Mouse (Mus musculus): ENCODE measurements around the gene Smim4. TPM values are rescaled to one million over a fixed set of nuclear protein-coding genes. Genes with fewer than 3 reads are reported as not detected.

The Smim4 gene
- polyA plus RNA-seq (2012; rRNA removed): 54.8 and 60.7 TPM in 2 replicates

DNA sequence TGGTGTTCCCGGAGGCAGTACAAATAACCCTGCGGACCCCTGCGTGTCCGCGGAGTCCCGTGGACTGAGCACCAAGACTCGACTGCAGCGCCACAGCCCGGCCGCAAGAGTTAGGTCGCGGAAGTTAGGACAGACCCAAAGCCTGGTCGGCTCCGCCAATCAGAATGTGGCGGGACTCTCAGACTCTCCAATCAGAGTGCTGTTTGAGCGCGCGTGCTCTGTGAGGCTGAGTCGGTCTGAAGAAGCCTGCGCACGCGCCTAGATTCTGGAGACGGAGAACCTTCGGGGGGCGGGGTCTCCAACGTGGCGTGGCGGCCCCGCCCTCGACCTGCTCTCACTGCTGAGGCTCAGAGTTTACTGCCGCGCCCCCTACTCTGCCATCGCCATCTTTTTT, at the start of gene Smim4:
Gene Smim4, minus strand, starts transcription at position 131 of the 394 bp plus-strand sequence.

DNA sequence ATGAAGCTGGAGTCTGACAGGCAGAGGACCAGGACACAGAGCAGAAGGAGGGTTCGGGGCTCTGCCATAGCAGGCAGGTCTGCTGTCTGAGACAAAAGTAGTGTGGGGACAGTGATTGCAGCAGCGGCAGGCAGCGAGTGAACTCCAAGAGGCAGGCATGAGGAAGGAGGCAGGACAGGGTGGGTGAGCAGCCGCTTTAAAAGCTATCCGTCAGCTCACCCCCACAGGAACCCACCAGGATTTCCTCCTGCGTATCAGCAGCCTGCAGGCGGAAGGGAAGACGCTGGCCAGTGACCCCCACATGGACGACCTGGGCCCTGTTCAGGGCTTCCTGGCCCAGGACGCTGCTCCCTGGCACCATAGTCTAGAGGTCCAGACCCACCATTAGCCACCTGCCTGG, 39.7 kb upstream of the Smim4 start, which contains the start of gene Stab1:
Gene Stab1, minus strand, starts transcription at position 217 of the 400 bp plus-strand sequence.

GRCm38 (mm10) chr14:31130236-31131220, 1.8 kb upstream of the Smim4 start, which contains the start of gene Nt5dc2:
TSS of gene Nt5dc2 (plus strand) at chr14:31131053.

Other genes starting within 250 kb of the Smim4 start
- gene Mustn1, start 249.8 kb downstream of the Smim4 start, polyA plus RNA-seq (2012; rRNA removed): 34.1 and 38.0 TPM in 2 replicates
- 0.11 TPM in 2 replicates for gene Itih4, start 242.5 kb downstream of the Smim4 start, polyA plus RNA-seq (2012; rRNA removed)
- gene Itih3, start 205.2 kb downstream of the Smim4 start, polyA plus RNA-seq (2012; rRNA removed): 0.15 and 0.18 TPM in 2 replicates
- 0.08 and 0.50 TPM in 2 replicates for gene Itih1, start 185.7 kb downstream of the Smim4 start, polyA plus RNA-seq (2012; rRNA removed)
- gene Nek4, start 177.6 kb downstream of the Smim4 start, polyA plus RNA-seq (2012; rRNA removed): 0.56 and 1.00 TPM in 2 replicates
- gene Glt8d1, start 127.6 kb downstream of the Smim4 start, polyA plus RNA-seq (2012; rRNA removed): 3.3 and 3.4 TPM in 2 replicates
- gene Spcs1, start 127.3 kb downstream of the Smim4 start, polyA plus RNA-seq (2012; rRNA removed): 35.2 and 41.1 TPM in 2 replicates
- 3.6 and 4.3 TPM in 2 replicates for gene Pbrm1, start 109.8 kb downstream of the Smim4 start, polyA plus RNA-seq (2012; rRNA removed)
- 2.6 and 2.9 TPM in 2 replicates for gene Gnl3, start 109.8 kb downstream of the Smim4 start, polyA plus RNA-seq (2012; rRNA removed)
- 19.2 and 27.5 TPM in 2 replicates for gene Nt5dc2, start 2.1 kb upstream of the Smim4 start, polyA plus RNA-seq (2012; rRNA removed)
- 23.4 and 24.9 TPM in 2 replicates for gene Stab1, start 39.7 kb upstream of the Smim4 start, polyA plus RNA-seq (2012; rRNA removed)
- gene Tnnc1, start 79.4 kb upstream of the Smim4 start, polyA plus RNA-seq (2012; rRNA removed): not detected in 2 replicates
- gene Nisch, start 88.0 kb upstream of the Smim4 start, polyA plus RNA-seq (2012; rRNA removed): 89.8 and 106 TPM in 2 replicates
- gene Sema3g, start 88.9 kb upstream of the Smim4 start, polyA plus RNA-seq (2012; rRNA removed): 1.7 and 2.2 TPM in 2 replicates
- 1.7 and 2.4 TPM in 2 replicates for gene Phf7, start 122.4 kb upstream of the Smim4 start, polyA plus RNA-seq (2012; rRNA removed)
- 17.5 and 18.8 TPM in 2 replicates for gene Bap1, start 122.5 kb upstream of the Smim4 start, polyA plus RNA-seq (2012; rRNA removed)
- gene Dnah1, start 194.9 kb upstream of the Smim4 start, polyA plus RNA-seq (2012; rRNA removed): 0.02 and 0.08 TPM in 2 replicates
- 2.9 and 4.1 TPM in 2 replicates for gene Capn7, start 207.7 kb upstream of the Smim4 start, polyA plus RNA-seq (2012; rRNA removed)

All from stomach, adult 2 months (tissue).